20 mouse cellular contexts compared by ENCODE assay signal in genomic region chr4:82792906-82793580, GRCm38 (mm10).
DNase-seq lines count a peak whose midpoint lies in the region; TF ChIP-seq lines count a peak whose summit lies in the region.
"Had no signal": no experiment of that assay in that cellular context is flagged by ENCODE, and none has a peak within 500 bp of the region (broad histone marks: within the 10 kb centered on the region; RNA-seq: fewer than 3 reads in every experiment).

No protein-coding gene starts in this region.

- TF ChIP-seq CTCF in MEL (IDR thresholded peaks at IDR 0.05 in 2 of 3, conservative IDR thresholded peaks at IDR 0.05 in 1 of 3; ENCODE audit: control insufficient read depth in 1 of 3, insufficient read depth in 1 of 3, low read depth in 2 of 3, low read length in 3 of 3, poor library complexity in 1 of 3, severe bottlenecking in 1 of 3) = no peak
- TF ChIP-seq CTCF in cerebellum, adult 2 months (IDR thresholded peaks at IDR 0.05; ENCODE audit: borderline replicate concordance, insufficient read depth, low read depth, low read length) = no peak

- H3K9ac ChIP-seq in MEL (ENCODE audit: control insufficient read depth, low read depth, low read length, poor library complexity, severe bottlenecking) = no peak overlapping the region
- H3K9ac ChIP-seq: forebrain, embryonic 13.5 days; heart, embryonic 13.5 days; hindbrain, embryonic 12.5 days; midbrain, embryonic 13.5 days had no signal

- TF ChIP-seq EP300 in MEL (IDR thresholded peaks at IDR 0.05; ENCODE audit: low read depth in 1 of 2, low read length in 2 of 2) = 0 out of 4 replicates have a peak, but pooled peaks of 1 of the 2 experiments have one; percentile 43

- H3K79me2 ChIP-seq in MEL (ENCODE audit: control insufficient read depth, insufficient read depth, low read length, poor library complexity) = no peaks in the 10 kb centered on the region

- peaks cover 0 to 10% of the 10 kb centered on the region in 2 experiments; a peak in 1 of 4 replicates for H3K36me3 ChIP-seq in MEL (ENCODE audit: control insufficient read depth in 1 of 2, insufficient read depth in 2 of 2, low read length in 2 of 2)
- peaks cover 6% of the 10 kb centered on the region; the same call in 1 of the 2 replicates for H3K36me3 ChIP-seq in embryonic facial prominence, embryonic 10.5 days (replicated peaks)
- H3K36me3 ChIP-seq: hindbrain, embryonic 12.5 days had no signal

- DNase-seq in kidney, postnatal 14 days = peak; percentile 8
- no peak for DNase-seq in kidney, postnatal 36 days
- DNase-seq in MEL (ENCODE audit: low read depth, low spot score) = peak; percentile 59
- no peak for DNase-seq in embryonic facial prominence, embryonic 10.5 days (ENCODE audit: low spot score)
- peak; percentile 9 for DNase-seq in lung, postnatal 25 days (ENCODE audit: low spot score)
- no peak for DNase-seq in layer of hippocampus, postnatal 25 days (ENCODE audit: extremely low spot score in 1 of 2, low spot score in 1 of 2)
- DNase-seq in cerebellum, adult 2 months = no peak
- DNase-seq: adrenal gland, postnatal 36 days; cerebellum, adult 9-11 months; gastrocnemius, postnatal 14 days; heart, adult 18-20 months; heart, postnatal 14 days; kidney, adult 11 months; left cerebral cortex, postnatal 4 days; liver had no signal

- H3K9me3 ChIP-seq in MEL (replicated peaks; ENCODE audit: insufficient read depth, low read length) = no peaks in the 10 kb centered on the region
- H3K9me3 ChIP-seq in embryonic facial prominence, embryonic 10.5 days = no peaks in the 10 kb centered on the region
- H3K9me3 ChIP-seq: forebrain, embryonic 13.5 days; heart, embryonic 13.5 days; hindbrain, embryonic 12.5 days; megakaryocyte, embryonic 14.5 days; midbrain, embryonic 13.5 days had no signal

- 59% methylated on average over 5 of the region's 5 CpGs for WGBS in embryonic facial prominence, embryonic 10.5 days
- WGBS in cerebellum, adult 2 months = 75% methylated on average over 5 of the region's 5 CpGs

- TF ChIP-seq POLR2A in MEL (IDR thresholded peaks at IDR 0.05; ENCODE audit: control insufficient read depth in 1 of 2, insufficient read depth in 1 of 2, low read depth in 1 of 2, low read length in 2 of 2, poor library complexity in 1 of 2) = no peak
- no peak for TF ChIP-seq POLR2A in cerebellum, adult 2 months (IDR thresholded peaks at IDR 0.05; ENCODE audit: borderline replicate concordance, insufficient read depth, low read length)

- H3K4me1 ChIP-seq in MEL (ENCODE audit: control insufficient read depth in 1 of 2, insufficient read depth in 2 of 2, low read length in 2 of 2) = peaks cover 0 to 7% of the 10 kb centered on the region in 2 experiments; a peak in 2 of 4 replicates
- peaks cover 3% of the 10 kb centered on the region; the same call in 1 of the 2 replicates for H3K4me1 ChIP-seq in embryonic facial prominence, embryonic 10.5 days
- H3K4me1 ChIP-seq in cerebellum, adult 2 months (ENCODE audit: control insufficient read depth, insufficient read depth, low read length) = no peaks in the 10 kb centered on the region
- H3K4me1 ChIP-seq: forebrain, embryonic 13.5 days; heart, embryonic 13.5 days; hindbrain, embryonic 12.5 days; midbrain, embryonic 13.5 days had no signal

- no peaks in the 10 kb centered on the region for H3K27me3 ChIP-seq in MEL (ENCODE audit: control insufficient read depth in 1 of 2, insufficient read depth in 2 of 2, low read length in 2 of 2)
- no peaks in the 10 kb centered on the region for H3K27me3 ChIP-seq in embryonic facial prominence, embryonic 10.5 days (replicated peaks; ENCODE audit: low read depth, poor library complexity, severe bottlenecking)
- no peaks in the 10 kb centered on the region for H3K27me3 ChIP-seq in cerebellum, adult 2 months (ENCODE audit: control insufficient read depth, insufficient read depth, low read length)
- H3K27me3 ChIP-seq: forebrain, embryonic 13.5 days; heart, embryonic 13.5 days; hindbrain, embryonic 12.5 days; megakaryocyte, embryonic 14.5 days; midbrain, embryonic 13.5 days had no signal

- no peak overlapping the region for H3K4me3 ChIP-seq in MEL (ENCODE audit: control insufficient read depth in 1 of 2, insufficient read depth in 1 of 2, low read depth in 2 of 2, low read length in 2 of 2)
- H3K4me3 ChIP-seq in embryonic facial prominence, embryonic 10.5 days = no peak overlapping the region
- H3K4me3 ChIP-seq in cerebellum, adult 2 months (replicated peaks; ENCODE audit: insufficient read depth, low read depth, low read length) = no peak overlapping the region
- H3K4me3 ChIP-seq: forebrain, embryonic 13.5 days; heart, embryonic 13.5 days; hindbrain, embryonic 12.5 days; megakaryocyte, embryonic 14.5 days; midbrain, embryonic 13.5 days had no signal

- H3K27ac ChIP-seq in MEL (ENCODE audit: control insufficient read depth, low read depth, low read length) = peak overlapping the region; percentile 19; the same call in 1 of the 2 replicates
- H3K27ac ChIP-seq in embryonic facial prominence, embryonic 10.5 days (replicated peaks) = 0 out of 2 replicates have a peak overlapping the region, but pooled peaks have one; percentile 44
- no peak overlapping the region for H3K27ac ChIP-seq in cerebellum, adult 2 months (ENCODE audit: insufficient read depth, low read length)
- H3K27ac ChIP-seq: forebrain, embryonic 13.5 days; heart, embryonic 13.5 days; hindbrain, embryonic 12.5 days; midbrain, embryonic 13.5 days had no signal

- TF ChIP-seq RAD21 in MEL (IDR thresholded peaks at IDR 0.05; ENCODE audit: low read depth, low read length) = no peak

TF ChIP-seq in MEL, 35 proteins besides CTCF, POLR2A, EP300 and RAD21:
- TF ChIP-seq USF1 (IDR thresholded peaks at IDR 0.05; ENCODE audit: low read depth, low read length) (peak; percentile 25; the same call in 1 of the 2 replicates), POLR2AphosphoS5 (IDR thresholded peaks at IDR 0.05; ENCODE audit: borderline replicate concordance, low read depth, low read length) (no peak), ZNF384 (IDR thresholded peaks at IDR 0.05; ENCODE audit: low read depth, low read length) (0 out of 2 replicates have a peak, but pooled peaks have one; percentile 10), SIN3A (IDR thresholded peaks at IDR 0.05; ENCODE audit: low read length) (no peak), GATA1 (IDR thresholded peaks at IDR 0.05; ENCODE audit: low read depth, low read length) (peak; percentile 48; the same call in 1 of the 2 replicates), ETS1 (IDR thresholded peaks at IDR 0.05; ENCODE audit: low read depth, low read length) (0 out of 2 replicates have a peak, but pooled peaks have one; percentile 7)

Comparison
In these comparisons a context has a peak if more than half of its experiments do, and no peak if none do; other contexts are left out.
1. DNase-seq: peak in kidney, postnatal 14 days (single experiment), MEL (single experiment) and lung, postnatal 25 days (single experiment); none in kidney, postnatal 36 days (0 of 2), embryonic facial prominence, embryonic 10.5 days (single experiment), layer of hippocampus, postnatal 25 days (0 of 2) and cerebellum, adult 2 months (0 of 2).